Mouse (Mus musculus) hindbrain, embryonic 11.5 days (tissue): ENCODE data around the gene Ryr1. TPM values are rescaled to one million over a fixed set of nuclear protein-coding genes. Genes with fewer than 3 reads are reported as not detected.
"Not testable (repeated sequence)": the region's sequence is repeated elsewhere in the genome, so short reads cannot be mapped to it uniquely, and the experiment has no call there.

Experiments
- ATAC-seq: fragments of 200-750 bp; cut with Nextera tagmentation; 2 replicates; pipeline ENCODE4 v1.8.0; 2017; ENCODE audit warnings: mild to moderate bottlenecking, moderate TSS enrichment, moderate library complexity; ENCODE audit not compliant: low FRiP score
- DNase-seq: peaks from one replicate; pipeline ENCODE4 v3.0.0-alpha.2; 2015; ENCODE audit warnings: low spot score
- H3K27ac ChIP-seq: fragments of 300-500 bp; sonication (generic); 2 replicates; pipeline ENCODE4 v1.5.1; 2014; ENCODE audit warnings: mild to moderate bottlenecking, low read depth, low read length
- H3K27me3 ChIP-seq: fragments of 300-500 bp; sonication (generic); 2 replicates; pipeline ENCODE4 v1.6.1; 2014; ENCODE audit warnings: mild to moderate bottlenecking, low read length, moderate library complexity, mixed read lengths; ENCODE audit not compliant: control insufficient read depth, insufficient read depth
- H3K36me3 ChIP-seq: fragments of 300-500 bp; sonication (generic); 2 replicates; pipeline ENCODE4 v1.6.1; 2014; ENCODE audit warnings: mild to moderate bottlenecking, low read length, moderate library complexity, mixed read lengths; ENCODE audit not compliant: control insufficient read depth, insufficient read depth
- H3K4me1 ChIP-seq: fragments of 300-500 bp; sonication (generic); replicated peaks from 2 replicates; pipeline ENCODE4 v1.6.1; 2014; ENCODE audit warnings: low read length, mixed read lengths; ENCODE audit not compliant: control insufficient read depth, insufficient read depth
- H3K4me2 ChIP-seq: fragments of 300-500 bp; sonication (generic); replicated peaks from 2 replicates; pipeline ENCODE4 v1.6.1; 2014; ENCODE audit warnings: mild to moderate bottlenecking, low read depth, low read length
- H3K4me3 ChIP-seq: fragments of 300-500 bp; sonication (generic); 2 replicates; pipeline ENCODE4 v1.5.1; 2014; ENCODE audit warnings: low read depth, low read length
- H3K9ac ChIP-seq: fragments of 300-500 bp; sonication (generic); 2 replicates; pipeline ENCODE4 v1.6.1; 2014; ENCODE audit warnings: low read depth, low read length
- H3K9me3 ChIP-seq: fragments of 300-500 bp; sonication (generic); 2 replicates; pipeline ENCODE4 v1.6.1; 2016; ENCODE audit warnings: low read length; ENCODE audit not compliant: control insufficient read depth
- WGBS: fragments of 180-500 bp; shearing (Covaris S2); extraction: QIAGEN DNeasy Blood & Tissue Kit; methylation state at CpG from one replicate; pipeline ENCODE4 v1.1.7; 2014; 5-methylcytosine and 5-hydroxymethylcytosine counted together
- polyA plus RNA-seq: library from polyadenylated mRNA; unstranded; fragments of >200 nt; fragmentation: Nextera tagmentation; extraction: Ambion mirVana; gene quantifications from 2 replicates; pipeline ENCODE4 v1.2.1, GENCODE M21; 2014

The Ryr1 gene
- polyA plus RNA-seq, 1 experiment from 2014 or later: 1.1 TPM

DNA sequence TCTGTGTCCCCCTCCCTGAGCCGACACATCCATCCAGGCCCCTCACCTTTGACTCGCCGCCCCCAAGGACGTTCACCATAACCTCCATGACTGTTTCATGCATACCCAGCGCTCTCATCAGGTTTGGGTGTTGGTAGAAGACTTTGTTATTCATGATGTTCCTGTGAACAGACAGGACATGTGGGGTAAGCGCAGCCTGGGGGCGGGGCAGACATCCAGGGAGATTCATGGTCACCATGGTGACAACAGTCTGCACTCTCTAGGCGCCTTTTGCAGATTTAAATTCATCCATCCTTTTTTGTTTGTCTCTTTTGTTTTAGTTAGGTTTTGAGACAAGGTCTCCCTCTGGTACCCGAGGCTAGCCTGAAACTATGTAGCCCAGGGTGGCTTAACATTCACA, 48.0 kb downstream of the Ryr1 start:
- Histone ChIP-seq H3K36me3 (no peaks in the 10 kb centered on the region), H3K27ac (no peak overlapping the region), H3K9ac (no peak overlapping the region), H3K4me2 (no peak overlapping the region), H3K27me3 (no peaks in the 10 kb centered on the region), H3K9me3 (no peaks in the 10 kb centered on the region), H3K4me1 (no peaks in the 10 kb centered on the region), H3K4me3 (no peak overlapping the region)
- WGBS: 66% methylated on average over 9 of the region's 9 CpGs
- no peak for ATAC-seq
- DNase-seq: no peak

DNA sequence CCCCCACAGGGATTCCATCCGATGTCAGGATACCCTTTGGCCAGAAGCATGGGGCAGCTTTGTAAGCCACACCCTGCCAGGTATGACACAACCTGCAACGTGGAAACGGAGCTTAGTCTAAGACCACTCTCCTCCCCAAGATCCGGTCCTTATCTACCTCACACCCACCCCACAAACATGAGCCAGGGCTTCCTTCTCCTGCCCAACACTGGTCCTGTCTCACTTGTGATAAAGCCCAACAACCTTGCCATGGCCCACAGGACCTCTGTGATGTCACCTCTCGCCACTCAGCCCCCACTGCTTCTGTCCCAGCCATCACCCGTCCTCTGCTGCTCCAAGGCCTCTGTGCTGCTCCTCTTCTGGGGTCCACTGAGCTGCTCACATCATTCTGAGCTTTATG, 49.8 kb downstream of the Ryr1 start:
- DNase-seq (no peak), ATAC-seq (no peak)
- H3K9ac ChIP-seq: no peak overlapping the region
- H3K27ac ChIP-seq: no peak overlapping the region
- no peaks in the 10 kb centered on the region for H3K9me3 ChIP-seq
- 71% methylated on average over 6 of the region's 6 CpGs for WGBS
- H3K4me2 ChIP-seq: no peak overlapping the region
- H3K36me3 ChIP-seq: no peaks in the 10 kb centered on the region
- no peak overlapping the region for H3K4me3 ChIP-seq
- no peaks in the 10 kb centered on the region for H3K27me3 ChIP-seq
- H3K4me1 ChIP-seq: no peaks in the 10 kb centered on the region

DNA sequence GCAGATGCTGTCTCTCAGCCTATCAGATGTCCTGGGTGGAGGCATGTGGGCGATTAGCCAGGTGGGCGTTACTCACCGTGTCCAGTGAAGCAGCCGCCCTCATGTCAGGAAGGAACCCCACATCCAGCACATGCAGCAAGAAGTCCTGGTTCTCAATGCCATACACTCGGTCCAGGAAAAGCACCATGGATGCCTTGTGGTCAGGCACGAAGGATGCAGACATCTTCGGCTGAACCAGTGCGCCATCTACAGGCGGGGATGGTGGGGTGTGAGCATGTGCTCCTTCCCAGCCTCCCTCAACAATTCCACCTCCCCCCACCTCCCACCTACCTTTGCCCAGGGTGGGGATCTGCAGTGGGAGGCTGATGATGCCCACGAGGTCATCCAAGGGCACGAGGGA, 52.3 kb downstream of the Ryr1 start:
- DNase-seq (peak; percentile 69), ATAC-seq (no peak)
- Histone ChIP-seq H3K36me3 (no peaks in the 10 kb centered on the region), H3K4me1 (no peaks in the 10 kb centered on the region), H3K4me2 (no peak overlapping the region), H3K27ac (no peak overlapping the region), H3K27me3 (no peaks in the 10 kb centered on the region), H3K9me3 (no peaks in the 10 kb centered on the region), H3K9ac (no peak overlapping the region), H3K4me3 (no peak overlapping the region)
- 42% methylated on average over 11 of the region's 11 CpGs for WGBS

GRCm38 (mm10) chr7:29071169-29071891, 53.6 kb downstream of the Ryr1 start:
- H3K4me3 ChIP-seq: peak overlapping the region; percentile 35
- DNase-seq (peak; percentile 77), ATAC-seq (peak; percentile 87)
- peak overlapping the region; percentile 77 for H3K27ac ChIP-seq
- H3K36me3 ChIP-seq: no peaks in the 10 kb centered on the region
- 4% methylated on average over 41 of the region's 42 CpGs for WGBS
- H3K27me3 ChIP-seq: no peaks in the 10 kb centered on the region
- no peaks in the 10 kb centered on the region for H3K4me1 ChIP-seq
- H3K4me2 ChIP-seq: peak overlapping the region; percentile 78
- no peaks in the 10 kb centered on the region for H3K9me3 ChIP-seq
- H3K9ac ChIP-seq: peak overlapping the region; percentile 46

GRCm38 (mm10) chr7:29070364-29071168, 54.4 kb downstream of the Ryr1 start:
- DNase-seq: peak; percentile 58

GRCm38 (mm10) chr7:29067758-29068157, 57.2 kb downstream of the Ryr1 start:
- H3K4me2 ChIP-seq: no peak overlapping the region
- no peaks in the 10 kb centered on the region for H3K9me3 ChIP-seq
- 8% methylated on average over 15 of the region's 15 CpGs for WGBS
- no peaks in the 10 kb centered on the region for H3K4me1 ChIP-seq
- no peak for ATAC-seq
- DNase-seq: peak; percentile 37
- no peaks in the 10 kb centered on the region for H3K27me3 ChIP-seq
- H3K9ac ChIP-seq: no peak overlapping the region
- no peak overlapping the region for H3K4me3 ChIP-seq
- no peak overlapping the region for H3K27ac ChIP-seq
- H3K36me3 ChIP-seq: no peaks in the 10 kb centered on the region

More at GRCm38 (mm10) chr7:29070364-29071168, 54.4 kb downstream of the Ryr1 start:
- Histone ChIP-seq H3K4me1 (no peaks in the 10 kb centered on the region), H3K4me3 (no peak overlapping the region), H3K27ac (peak overlapping the region; percentile 77), H3K4me2 (peak overlapping the region; percentile 78), H3K9ac (no peak overlapping the region), H3K36me3 (no peaks in the 10 kb centered on the region), H3K27me3 (no peaks in the 10 kb centered on the region), H3K9me3 (no peaks in the 10 kb centered on the region)
- peak; percentile 84 for ATAC-seq
- 54% methylated on average over 12 of the region's 12 CpGs for WGBS

- 62% methylated on average over 7 of the region's 7 CpGs for WGBS
- not testable (repeated sequence) for DNase-seq, H3K27me3 ChIP-seq, H3K27ac ChIP-seq, H3K36me3 ChIP-seq, H3K9ac ChIP-seq, H3K4me3 ChIP-seq, H3K4me2 ChIP-seq, ATAC-seq, H3K9me3 ChIP-seq, H3K4me1 ChIP-seq
Observed at GRCm38 (mm10) chr7:29063476-29063875, 61.5 kb downstream of the Ryr1 start.

- DNase-seq: peak; percentile 69
- H3K4me3 ChIP-seq: 0 out of 2 replicates have a peak overlapping the region, but pooled peaks have one; percentile 2
- H3K4me1 ChIP-seq: no peaks in the 10 kb centered on the region
Observed at GRCm38 (mm10) chr7:29061522-29062037, 63.4 kb downstream of the Ryr1 start.

More at GRCm38 (mm10) chr7:29061522-29062037, 63.4 kb downstream of the Ryr1 start:
- 10% methylated on average over 19 of the region's 19 CpGs for WGBS
- Histone ChIP-seq H3K27ac (no peak overlapping the region), H3K4me2 (no peak overlapping the region), H3K9ac (no peak overlapping the region), H3K36me3 (no peaks in the 10 kb centered on the region), H3K27me3 (no peaks in the 10 kb centered on the region), H3K9me3 (no peaks in the 10 kb centered on the region)
- ATAC-seq: peak; percentile 45; the same call in 1 of the 2 replicates
